Mouse (Mus musculus): ENCODE measurements at regions not wholly inside any gene's neighbourhood (a gene's known extent, or its start where the extent isn't known, plus 50 kb on each side); places are given as distances from the start of the nearest gene placed in this dataset.
A peak's percentile ranks its signal among the peaks of the same experiment; 100 is the strongest.

DNA sequence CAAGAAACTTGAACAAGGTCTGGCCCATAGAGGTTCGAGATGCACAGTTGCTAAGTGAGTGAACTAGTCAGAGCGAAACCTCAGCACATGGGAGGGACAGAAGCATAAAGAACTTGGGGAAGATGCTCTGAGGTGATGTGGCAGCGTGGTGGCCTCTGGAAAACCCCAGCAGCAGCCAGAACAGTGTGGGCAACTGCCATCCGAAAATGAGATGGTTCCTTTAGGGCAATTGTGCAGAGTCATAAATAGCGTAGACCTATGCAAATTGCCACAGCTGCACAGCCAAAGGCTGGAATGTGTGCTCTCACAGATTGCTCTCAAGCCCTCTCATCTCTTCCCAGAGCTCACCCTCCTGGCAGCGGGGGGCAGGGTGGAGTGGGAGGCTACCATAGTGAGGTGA lies 144.7 kb upstream of the Nfe2l3 start:
- Histone ChIP-seq H3K4me2 (replicated peaks; ENCODE audit: low read depth, low read length) (no peak overlapping the region), H3K9me3 (ENCODE audit: low read length) (no peaks in the 10 kb centered on the region), H3K9ac (replicated peaks; ENCODE audit: low read length) (no peak overlapping the region), H3K4me3 (ENCODE audit: low read length) (no peak overlapping the region), H3K4me1 (ENCODE audit: insufficient read depth, low read length) (no peaks in the 10 kb centered on the region), H3K27me3 (ENCODE audit: insufficient read depth, low read length) (no peaks in the 10 kb centered on the region), H3K27ac (ENCODE audit: low read length) (no peak overlapping the region), H3K36me3 (ENCODE audit: insufficient read depth, low read length) (no peaks in the 10 kb centered on the region)
- WGBS: 45% methylated on average over 6 of the region's 6 CpGs
- ATAC-seq (ENCODE audit: low FRiP score, low TSS enrichment): no peak

DNA sequence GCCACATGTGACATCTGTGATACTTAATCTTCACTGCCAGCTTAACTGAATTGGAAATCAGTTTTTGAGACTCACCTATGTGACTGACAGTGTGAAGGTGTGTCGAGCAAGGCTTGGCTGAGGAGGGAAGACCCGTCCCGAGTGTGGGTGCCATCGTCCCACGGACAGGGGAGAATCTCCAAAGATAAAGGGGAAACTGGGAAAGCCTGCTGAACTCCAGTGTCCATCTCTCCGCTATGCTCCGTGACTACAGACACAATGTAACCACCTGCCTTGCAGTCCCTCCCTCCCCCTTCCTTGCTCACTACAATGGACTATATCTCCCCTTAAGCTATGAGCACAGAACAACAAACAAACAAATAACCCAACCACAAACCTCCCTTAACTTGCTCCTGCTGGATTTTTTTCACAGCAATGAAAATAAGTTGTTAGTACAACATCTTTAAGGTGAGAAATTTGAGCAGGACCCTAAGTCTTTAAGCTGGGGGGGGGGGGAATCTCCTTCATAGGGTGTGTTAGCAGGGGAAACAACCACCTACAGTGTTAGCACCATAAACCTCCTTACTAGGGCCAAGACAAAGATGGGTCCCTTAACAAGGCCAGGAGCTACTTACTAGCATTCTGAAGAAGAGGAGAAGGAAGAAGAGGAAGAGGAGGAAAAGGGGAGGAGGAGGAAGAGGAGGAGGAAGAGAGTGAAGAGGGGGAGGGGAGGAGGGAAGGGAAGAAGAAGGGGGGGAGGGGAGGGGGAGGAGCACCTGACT lies 144.0 kb upstream of the Nfe2l3 start:
- Histone ChIP-seq H3K36me3 (ENCODE audit: insufficient read depth, low read length) (no peaks in the 10 kb centered on the region), H3K9me3 (ENCODE audit: low read length) (no peaks in the 10 kb centered on the region), H3K4me2 (replicated peaks; ENCODE audit: low read depth, low read length) (no peak overlapping the region), H3K9ac (replicated peaks; ENCODE audit: low read length) (no peak overlapping the region), H3K27ac (ENCODE audit: low read length) (no peak overlapping the region), H3K4me1 (ENCODE audit: insufficient read depth, low read length) (no peaks in the 10 kb centered on the region), H3K27me3 (ENCODE audit: insufficient read depth, low read length) (no peaks in the 10 kb centered on the region), H3K4me3 (ENCODE audit: low read length) (no peak overlapping the region)
- 71% methylated on average over 7 of the region's 7 CpGs for WGBS
- ATAC-seq (ENCODE audit: low FRiP score, low TSS enrichment): no peak

DNA sequence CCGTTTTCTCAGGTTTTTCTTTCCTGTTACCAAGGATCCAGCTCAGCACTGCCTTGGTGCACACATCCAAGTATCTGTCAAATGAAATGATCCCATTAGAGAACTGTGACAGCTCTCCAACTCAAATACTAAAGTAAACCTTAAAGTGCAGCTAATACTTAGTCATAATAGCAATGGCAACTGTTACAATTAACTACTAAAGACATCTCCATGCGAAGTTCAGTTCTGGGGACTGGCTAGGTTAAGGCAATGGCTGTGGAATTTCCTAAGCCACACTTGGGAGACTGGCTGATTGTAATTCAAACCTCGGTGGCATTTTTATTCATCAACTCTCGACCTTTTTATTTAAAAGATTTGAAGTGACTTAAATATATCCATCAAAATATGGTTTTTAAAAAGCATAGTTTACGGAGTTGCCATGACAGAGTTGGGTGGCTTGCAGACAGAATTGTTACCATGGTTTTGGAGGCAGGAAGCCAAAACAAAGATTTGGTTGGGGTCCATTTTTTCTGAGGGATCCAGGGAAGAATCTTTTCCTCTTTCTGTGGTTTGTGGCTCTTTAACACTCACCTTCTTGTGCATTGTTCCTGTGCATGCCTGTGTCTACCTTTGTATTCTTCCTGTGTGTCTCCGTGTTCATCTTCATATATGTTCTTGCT lies 143.3 kb upstream of the Nfe2l3 start:
- ATAC-seq (ENCODE audit: low FRiP score, low TSS enrichment): no peak
- H3K36me3 ChIP-seq (ENCODE audit: insufficient read depth, low read length): no peaks in the 10 kb centered on the region
- WGBS: 59% methylated on average over 6 of the region's 6 CpGs
- H3K4me2 ChIP-seq (replicated peaks; ENCODE audit: low read depth, low read length): no peak overlapping the region
- no peak overlapping the region for H3K27ac ChIP-seq (ENCODE audit: low read length)
- H3K4me1 ChIP-seq (ENCODE audit: insufficient read depth, low read length): no peaks in the 10 kb centered on the region
- no peaks in the 10 kb centered on the region for H3K27me3 ChIP-seq (ENCODE audit: insufficient read depth, low read length)
- no peaks in the 10 kb centered on the region for H3K9me3 ChIP-seq (ENCODE audit: low read length)
- no peak overlapping the region for H3K4me3 ChIP-seq (ENCODE audit: low read length)
- no peak overlapping the region for H3K9ac ChIP-seq (replicated peaks; ENCODE audit: low read length)

DNA sequence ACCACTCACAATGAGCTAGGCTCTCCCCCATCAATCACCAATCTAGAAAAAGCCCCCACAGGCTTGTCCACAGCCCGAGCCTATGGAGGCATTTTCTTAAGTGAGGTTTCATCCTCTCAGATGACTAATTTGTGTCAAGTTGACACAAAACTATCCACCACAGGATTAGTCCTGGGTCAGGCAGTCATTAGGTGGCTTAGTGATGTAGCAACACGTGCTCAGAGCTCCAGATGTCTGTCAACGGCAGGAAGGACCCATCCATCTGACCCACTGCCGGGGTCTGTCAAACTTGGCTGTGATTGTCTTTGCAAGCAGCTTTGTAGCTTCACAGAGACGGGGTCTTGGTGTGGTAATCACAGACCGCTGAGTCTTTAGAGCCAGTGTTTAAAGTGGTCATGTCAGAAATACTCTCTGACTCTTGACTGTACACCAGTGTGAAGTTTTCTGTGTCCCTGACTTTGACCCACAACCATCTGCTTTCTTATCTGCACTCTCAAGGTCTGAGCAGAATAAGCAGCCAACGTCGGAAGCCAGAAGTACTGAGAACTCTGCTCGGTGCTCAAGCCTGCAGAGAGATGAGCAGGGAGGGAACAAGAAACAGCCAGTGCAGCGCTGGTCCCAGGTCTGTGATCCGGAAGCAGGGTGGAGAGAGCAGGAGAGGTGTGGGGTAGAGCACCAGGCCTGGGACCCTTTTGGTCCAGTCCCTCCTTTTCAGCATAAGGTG lies 131.6 kb upstream of the Nfe2l3 start:
- Histone ChIP-seq H3K36me3 (ENCODE audit: insufficient read depth, low read length) (no peaks in the 10 kb centered on the region), H3K9me3 (ENCODE audit: low read length) (peaks cover 14% of the 10 kb centered on the region), H3K4me2 (replicated peaks; ENCODE audit: low read depth, low read length) (no peak overlapping the region), H3K9ac (replicated peaks; ENCODE audit: low read length) (no peak overlapping the region), H3K27me3 (ENCODE audit: insufficient read depth, low read length) (no peaks in the 10 kb centered on the region), H3K27ac (ENCODE audit: low read length) (no peak overlapping the region), H3K4me1 (ENCODE audit: insufficient read depth, low read length) (no peaks in the 10 kb centered on the region), H3K4me3 (ENCODE audit: low read length) (no peak overlapping the region)
- no peak for ATAC-seq (ENCODE audit: low FRiP score, low TSS enrichment)
- 75% methylated on average over 11 of the region's 11 CpGs for WGBS

DNA sequence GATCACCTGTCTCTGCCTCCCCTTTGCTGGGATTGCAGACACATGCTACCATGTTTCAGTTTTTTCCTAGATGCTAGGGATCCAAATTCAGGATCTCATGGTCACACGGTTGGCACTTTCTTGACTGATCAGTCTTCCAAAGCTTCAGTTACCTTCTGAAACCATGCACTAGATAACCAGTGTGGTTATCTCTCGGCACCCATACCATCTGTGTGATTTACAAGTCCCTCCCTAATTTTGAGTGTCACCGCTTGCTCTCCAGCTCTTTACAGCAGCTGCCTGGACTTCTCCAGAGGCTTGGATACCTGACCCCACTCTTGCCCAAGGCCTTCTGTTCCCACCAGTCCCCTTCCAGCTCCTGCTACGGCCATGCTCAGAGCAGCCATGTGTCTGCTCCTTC lies 130.6 kb upstream of the Nfe2l3 start:
- no peak for ATAC-seq (ENCODE audit: low FRiP score, low TSS enrichment)
- Histone ChIP-seq H3K27ac (ENCODE audit: low read length) (no peak overlapping the region), H3K4me2 (replicated peaks; ENCODE audit: low read depth, low read length) (no peak overlapping the region), H3K9me3 (ENCODE audit: low read length) (peaks cover 14% of the 10 kb centered on the region), H3K4me1 (ENCODE audit: insufficient read depth, low read length) (no peaks in the 10 kb centered on the region), H3K36me3 (ENCODE audit: insufficient read depth, low read length) (no peaks in the 10 kb centered on the region), H3K9ac (replicated peaks; ENCODE audit: low read length) (no peak overlapping the region), H3K27me3 (ENCODE audit: insufficient read depth, low read length) (no peaks in the 10 kb centered on the region), H3K4me3 (ENCODE audit: low read length) (no peak overlapping the region)
- 84% methylated on average over 4 of the region's 4 CpGs for WGBS

DNA sequence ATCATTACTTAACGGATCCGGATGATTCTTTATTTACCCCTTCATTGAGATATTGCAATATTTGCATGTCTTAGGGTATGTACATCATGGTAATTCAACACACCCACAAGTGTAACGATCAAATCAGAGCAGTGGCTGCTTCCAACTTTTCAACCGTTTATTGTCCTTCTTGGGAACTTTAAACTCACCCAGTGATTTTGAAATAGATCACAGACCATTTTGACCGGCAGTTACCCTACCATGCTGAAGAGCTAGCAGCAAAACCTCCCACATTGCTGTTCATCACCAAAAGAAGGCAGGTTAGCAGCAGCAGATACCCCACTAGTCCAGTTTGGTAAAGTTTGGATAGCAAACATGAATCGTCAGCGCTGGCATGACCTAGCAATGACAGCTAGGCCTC lies 130.2 kb upstream of the Nfe2l3 start:
- Histone ChIP-seq H3K27ac (ENCODE audit: low read length) (no peak overlapping the region), H3K36me3 (ENCODE audit: insufficient read depth, low read length) (no peaks in the 10 kb centered on the region), H3K9ac (replicated peaks; ENCODE audit: low read length) (no peak overlapping the region), H3K9me3 (ENCODE audit: low read length) (peaks cover 14% of the 10 kb centered on the region), H3K4me3 (ENCODE audit: low read length) (no peak overlapping the region), H3K27me3 (ENCODE audit: insufficient read depth, low read length) (no peaks in the 10 kb centered on the region), H3K4me2 (replicated peaks; ENCODE audit: low read depth, low read length) (no peak overlapping the region), H3K4me1 (ENCODE audit: insufficient read depth, low read length) (no peaks in the 10 kb centered on the region)
- WGBS: 89% methylated on average over 7 of the region's 7 CpGs
- ATAC-seq (ENCODE audit: low FRiP score, low TSS enrichment): no peak

DNA sequence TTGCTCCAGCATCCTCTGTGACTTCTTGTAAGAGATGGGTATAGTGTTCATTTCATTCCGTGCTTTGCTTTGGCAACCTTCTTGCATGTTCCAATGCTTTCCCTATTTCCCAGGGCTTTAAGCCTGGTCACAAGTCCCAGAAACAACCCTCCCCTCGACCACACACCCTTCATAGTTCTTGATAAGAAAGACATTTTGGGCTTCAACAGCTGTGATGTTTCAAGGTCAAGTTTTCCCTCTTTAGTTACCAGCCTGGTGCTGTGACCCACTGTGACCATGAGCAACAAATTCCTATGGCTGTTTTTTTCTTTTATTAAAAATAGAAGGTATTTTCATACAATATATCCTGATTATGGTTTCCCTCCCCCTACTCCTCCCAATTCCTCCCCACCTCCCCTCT lies 114.1 kb upstream of the Nfe2l3 start:
- H3K27me3 ChIP-seq (ENCODE audit: insufficient read depth, low read length): no peaks in the 10 kb centered on the region
- no peak for ATAC-seq (ENCODE audit: low FRiP score, low TSS enrichment)
- H3K27ac ChIP-seq (ENCODE audit: low read length): no peak overlapping the region
- no peak overlapping the region for H3K4me2 ChIP-seq (replicated peaks; ENCODE audit: low read depth, low read length)
- H3K9me3 ChIP-seq (ENCODE audit: low read length): no peaks in the 10 kb centered on the region
- no peak overlapping the region for H3K4me3 ChIP-seq (ENCODE audit: low read length)
- WGBS: 44% methylated on average over 2 of the region's 2 CpGs
- peaks cover 14% of the 10 kb centered on the region for H3K4me1 ChIP-seq (ENCODE audit: insufficient read depth, low read length)
- no peak overlapping the region for H3K9ac ChIP-seq (replicated peaks; ENCODE audit: low read length)
- H3K36me3 ChIP-seq (ENCODE audit: insufficient read depth, low read length): no peaks in the 10 kb centered on the region

DNA sequence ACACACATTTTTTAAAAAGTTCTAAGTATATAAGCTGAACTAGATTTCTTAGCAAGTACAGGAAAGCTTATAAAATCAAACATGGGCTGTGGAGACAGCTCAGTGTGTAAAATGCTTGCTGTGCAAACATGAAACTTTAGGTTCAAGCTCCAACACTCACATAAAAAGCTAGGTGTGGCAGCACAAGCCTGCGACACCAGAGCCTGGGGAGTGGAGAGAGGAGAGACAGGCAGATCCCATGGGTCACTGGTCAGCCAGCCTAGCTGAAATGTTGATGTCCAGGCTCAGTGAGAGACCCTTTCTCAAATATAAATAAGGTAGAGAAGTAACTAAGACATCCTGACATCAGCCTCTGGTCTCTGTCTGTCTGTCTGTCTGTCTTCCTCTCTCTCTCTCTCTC lies 112.5 kb upstream of the Nfe2l3 start:
- H3K36me3 ChIP-seq (ENCODE audit: insufficient read depth, low read length): no peaks in the 10 kb centered on the region
- no peaks in the 10 kb centered on the region for H3K9me3 ChIP-seq (ENCODE audit: low read length)
- no peak overlapping the region for H3K4me2 ChIP-seq (replicated peaks; ENCODE audit: low read depth, low read length)
- no peak overlapping the region for H3K4me3 ChIP-seq (ENCODE audit: low read length)
- ATAC-seq (ENCODE audit: low FRiP score, low TSS enrichment): peak; percentile 57; the same call in 1 of the 2 replicates
- H3K27ac ChIP-seq (ENCODE audit: low read length): no peak overlapping the region
- H3K4me1 ChIP-seq (ENCODE audit: insufficient read depth, low read length): peaks cover 14% of the 10 kb centered on the region
- no peak overlapping the region for H3K9ac ChIP-seq (replicated peaks; ENCODE audit: low read length)
- 53% methylated on average over 1 of the region's 1 CpGs for WGBS
- no peaks in the 10 kb centered on the region for H3K27me3 ChIP-seq (ENCODE audit: insufficient read depth, low read length)

DNA sequence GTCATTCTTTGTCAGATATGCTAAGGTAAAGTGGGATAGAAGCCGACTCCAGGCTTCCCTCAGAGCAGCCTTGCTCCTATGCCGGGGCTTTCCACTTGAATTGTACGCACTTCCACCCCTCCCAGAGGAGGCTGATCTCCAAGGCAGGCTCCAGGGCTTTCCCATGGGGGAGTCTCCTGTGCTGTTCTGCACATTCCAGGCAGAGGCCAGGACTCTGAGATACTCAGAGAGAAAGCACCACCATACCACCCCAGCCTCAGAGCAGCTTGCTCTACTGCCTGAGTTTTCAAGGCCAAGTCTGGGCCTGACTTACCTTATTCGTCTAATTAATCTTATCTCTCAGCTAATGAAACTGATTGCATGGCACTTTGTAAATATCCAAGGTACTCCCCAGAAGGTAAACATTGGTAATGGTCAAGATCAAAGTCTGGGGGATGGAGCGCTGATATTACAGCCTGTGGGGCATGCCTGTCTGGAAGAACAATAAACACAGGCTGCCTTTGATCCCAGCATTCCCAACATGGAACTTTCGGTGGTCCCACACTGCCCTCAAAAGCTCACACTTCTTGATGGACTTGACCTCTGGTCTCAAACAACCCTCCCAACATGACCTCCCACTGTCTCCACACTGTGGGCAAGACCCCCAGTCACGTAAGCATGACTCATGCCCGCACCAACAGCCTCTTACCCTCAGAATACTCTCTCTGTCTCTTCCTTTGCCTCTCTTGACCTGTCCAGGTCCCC lies 111.6 kb upstream of the Nfe2l3 start:
- peak; percentile 83 for ATAC-seq (ENCODE audit: low FRiP score, low TSS enrichment)
- H3K4me3 ChIP-seq (ENCODE audit: low read length): no peak overlapping the region
- H3K9me3 ChIP-seq (ENCODE audit: low read length): no peaks in the 10 kb centered on the region
- peaks cover 14% of the 10 kb centered on the region for H3K4me1 ChIP-seq (ENCODE audit: insufficient read depth, low read length)
- H3K27ac ChIP-seq (ENCODE audit: low read length): 0 out of 2 replicates have a peak overlapping the region, but pooled peaks have one; percentile 12
- no peak overlapping the region for H3K4me2 ChIP-seq (replicated peaks; ENCODE audit: low read depth, low read length)
- no peaks in the 10 kb centered on the region for H3K36me3 ChIP-seq (ENCODE audit: insufficient read depth, low read length)
- H3K27me3 ChIP-seq (ENCODE audit: insufficient read depth, low read length): no peaks in the 10 kb centered on the region
- WGBS: 25% methylated on average over 8 of the region's 8 CpGs
- H3K9ac ChIP-seq (replicated peaks; ENCODE audit: low read length): no peak overlapping the region
